Mouse (Mus musculus) olfactory bulb, adult 2 months (tissue): ENCODE data around the gene Strn. TPM values are rescaled to one million over a fixed set of nuclear protein-coding genes. Genes with fewer than 3 reads are reported as not detected.
A peak's percentile ranks its signal among the peaks of the same experiment; 100 is the strongest.

Experiments
- H3K27ac ChIP-seq: fragments of 200-500 bp; 2 replicates; pipeline ENCODE4 v1.5.1; 2012; ENCODE audit warnings: low read depth, low read length; ENCODE audit not compliant: insufficient read depth
- H3K4me1 ChIP-seq: fragments of 200-500 bp; 2 replicates; pipeline ENCODE4 v1.6.1; 2012; ENCODE audit warnings: low read length; ENCODE audit not compliant: control insufficient read depth, insufficient read depth
- H3K4me3 ChIP-seq: fragments of 200-500 bp; 2 replicates; pipeline ENCODE4 v1.5.1; 2012; ENCODE audit warnings: mild to moderate bottlenecking, low read depth, low read length, moderate library complexity; ENCODE audit not compliant: insufficient read depth
- CTCF ChIP-seq: fragments of 200-500 bp; IDR thresholded peaks from 2 replicates; pipeline ENCODE4 v1.5.1; 2012; ENCODE audit warnings: low read depth, mild to moderate bottlenecking, low read length, moderate library complexity; ENCODE audit not compliant: insufficient read depth
- POLR2A ChIP-seq: fragments of 200-500 bp; IDR thresholded peaks from 2 replicates; pipeline ENCODE4 v1.6.1; 2012; ENCODE audit warnings: mild to moderate bottlenecking, low read depth, low read length, moderate library complexity; ENCODE audit not compliant: insufficient read depth
- WGBS: fragments of 180-500 bp; shearing (Covaris S2); methylation state at CpG from one replicate; pipeline ENCODE4 v1.1.7; 2018; 5-methylcytosine and 5-hydroxymethylcytosine counted together
- polyA plus RNA-seq: library from polyadenylated mRNA; stranded (reverse); fragments of >200 nt; gene quantifications from 2 replicates; pipeline ENCODE4 v1.2.4, GENCODE M21; 2012; ENCODE audit warnings: low replicate concordance; ENCODE audit not compliant: missing spikeins, insufficient read depth, insufficient read length

The Strn gene
- polyA plus RNA-seq = not detected in 2 replicates

GRCm38 (mm10) chr17:78737096-78737495 lies at the start of gene Strn:
Gene Strn (minus strand): TSS chr17:78737196.
- H3K4me3 ChIP-seq = peak within 1 kb of the TSS; percentile 90
- no peak for TF ChIP-seq CTCF
- TF ChIP-seq POLR2A = no peak
- peak within 1 kb of the TSS; percentile 78 for H3K27ac ChIP-seq
- H3K4me1 ChIP-seq = 0 out of 2 replicates have a peak, but pooled peaks cover 2% of the 10 kb centered on the region
- 36% methylated on average over 4 of the region's 4 CpGs for WGBS

GRCm38 (mm10) chr17:78778765-78779164 lies 41.8 kb upstream of the Strn start:
- 96% methylated on average over 1 of the region's 1 CpGs for WGBS
- H3K4me3 ChIP-seq = no peak overlapping the region
- H3K4me1 ChIP-seq = no peaks in the 10 kb centered on the region
- H3K27ac ChIP-seq = no peak overlapping the region
- TF ChIP-seq POLR2A (no peak), CTCF (no peak)

- no peak for TF ChIP-seq POLR2A
- no peak for TF ChIP-seq CTCF
- Histone ChIP-seq H3K4me1 (peaks cover 5% of the 10 kb centered on the region; the same call in 1 of the 2 replicates), H3K27ac (no peak overlapping the region), H3K4me3 (no peak overlapping the region)
- 83% methylated on average over 2 of the region's 2 CpGs for WGBS
These were observed 35.3 kb upstream of the Strn start for GRCm38 (mm10) chr17:78772317-78772716.

- peaks cover 5% of the 10 kb centered on the region; the same call in 1 of the 2 replicates for H3K4me1 ChIP-seq
- H3K27ac ChIP-seq = no peak overlapping the region
- TF ChIP-seq POLR2A = no peak
- no peak for TF ChIP-seq CTCF
- WGBS = 85% methylated on average over 7 of the region's 7 CpGs
- H3K4me3 ChIP-seq = no peak overlapping the region
These were observed 33.9 kb upstream of the Strn start for GRCm38 (mm10) chr17:78770932-78771331.

GRCm38 (mm10) chr17:78769341-78769740 lies 32.3 kb upstream of the Strn start:
- TF ChIP-seq POLR2A = no peak
- TF ChIP-seq CTCF = no peak
- peaks cover 5% of the 10 kb centered on the region; the same call in 1 of the 2 replicates for H3K4me1 ChIP-seq
- no peak overlapping the region for H3K27ac ChIP-seq
- H3K4me3 ChIP-seq = no peak overlapping the region
- 57% methylated on average over 3 of the region's 3 CpGs for WGBS

GRCm38 (mm10) chr17:78768937-78769336 lies 31.9 kb upstream of the Strn start:
- WGBS = 54% methylated on average over 2 of the region's 2 CpGs
- Histone ChIP-seq H3K4me1 (peaks cover 5% of the 10 kb centered on the region; the same call in 1 of the 2 replicates), H3K4me3 (no peak overlapping the region), H3K27ac (no peak overlapping the region)
- TF ChIP-seq CTCF (no peak), POLR2A (no peak)

DNA sequence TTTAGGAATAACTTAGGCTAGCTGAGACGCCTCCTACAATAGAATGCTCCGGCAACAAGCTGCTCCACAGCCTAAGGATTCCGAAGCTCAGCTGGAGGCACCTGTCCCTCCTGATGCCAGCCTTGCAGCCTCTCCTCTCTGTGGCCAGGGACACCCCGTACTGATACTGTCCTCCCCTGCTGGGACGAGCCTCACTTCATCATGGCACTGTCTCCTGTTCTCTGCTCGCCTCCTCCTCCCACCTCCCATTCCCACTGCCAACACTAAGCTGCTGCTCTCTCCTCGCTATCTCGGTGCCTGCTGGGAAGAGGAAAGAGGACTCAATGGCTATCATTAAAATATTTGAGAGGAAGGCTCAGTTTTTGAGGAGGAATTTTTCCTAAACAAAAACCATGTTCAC lies 30.6 kb upstream of the Strn start:
- H3K4me3 ChIP-seq = no peak overlapping the region
- H3K27ac ChIP-seq = no peak overlapping the region
- 61% methylated on average over 8 of the region's 8 CpGs for WGBS
- peaks cover 5% of the 10 kb centered on the region; the same call in 1 of the 2 replicates for H3K4me1 ChIP-seq
- TF ChIP-seq CTCF = no peak
- TF ChIP-seq POLR2A = no peak

- no peak for TF ChIP-seq CTCF
- TF ChIP-seq POLR2A = no peak
- no peak overlapping the region for H3K4me3 ChIP-seq
- H3K27ac ChIP-seq = no peak overlapping the region
- 81% methylated on average over 7 of the region's 7 CpGs for WGBS
- H3K4me1 ChIP-seq = peaks cover 5% of the 10 kb centered on the region; the same call in 1 of the 2 replicates
These were observed 29.1 kb upstream of the Strn start for GRCm38 (mm10) chr17:78766084-78766483.

GRCm38 (mm10) chr17:78763272-78763671 lies 26.3 kb upstream of the Strn start:
- no peak overlapping the region for H3K4me3 ChIP-seq
- no peak for TF ChIP-seq CTCF
- no peak for TF ChIP-seq POLR2A
- 91% methylated on average over 5 of the region's 5 CpGs for WGBS
- no peak overlapping the region for H3K27ac ChIP-seq
- H3K4me1 ChIP-seq = 0 out of 2 replicates have a peak, but pooled peaks cover 3% of the 10 kb centered on the region
